Mouse (Mus musculus) embryonic fibroblast, embryonic 13.5 days (primary cell): Measurements from ENCODE around the gene Pla2r1.

Experiments used
- CTCF ChIP-seq: IDR thresholded peaks from 2 replicates; pipeline ENCODE4 v1.5.1; 2011; ENCODE audit warnings: mild to moderate bottlenecking, control low read depth, low read length, moderate library complexity, borderline replicate concordance; ENCODE audit not compliant: insufficient read depth
- POLR2A ChIP-seq: IDR thresholded peaks from 2 replicates; pipeline ENCODE4 v1.6.1; 2011; ENCODE audit warnings: low read depth, mild to moderate bottlenecking, control low read depth, low read length, moderate library complexity

DNA sequence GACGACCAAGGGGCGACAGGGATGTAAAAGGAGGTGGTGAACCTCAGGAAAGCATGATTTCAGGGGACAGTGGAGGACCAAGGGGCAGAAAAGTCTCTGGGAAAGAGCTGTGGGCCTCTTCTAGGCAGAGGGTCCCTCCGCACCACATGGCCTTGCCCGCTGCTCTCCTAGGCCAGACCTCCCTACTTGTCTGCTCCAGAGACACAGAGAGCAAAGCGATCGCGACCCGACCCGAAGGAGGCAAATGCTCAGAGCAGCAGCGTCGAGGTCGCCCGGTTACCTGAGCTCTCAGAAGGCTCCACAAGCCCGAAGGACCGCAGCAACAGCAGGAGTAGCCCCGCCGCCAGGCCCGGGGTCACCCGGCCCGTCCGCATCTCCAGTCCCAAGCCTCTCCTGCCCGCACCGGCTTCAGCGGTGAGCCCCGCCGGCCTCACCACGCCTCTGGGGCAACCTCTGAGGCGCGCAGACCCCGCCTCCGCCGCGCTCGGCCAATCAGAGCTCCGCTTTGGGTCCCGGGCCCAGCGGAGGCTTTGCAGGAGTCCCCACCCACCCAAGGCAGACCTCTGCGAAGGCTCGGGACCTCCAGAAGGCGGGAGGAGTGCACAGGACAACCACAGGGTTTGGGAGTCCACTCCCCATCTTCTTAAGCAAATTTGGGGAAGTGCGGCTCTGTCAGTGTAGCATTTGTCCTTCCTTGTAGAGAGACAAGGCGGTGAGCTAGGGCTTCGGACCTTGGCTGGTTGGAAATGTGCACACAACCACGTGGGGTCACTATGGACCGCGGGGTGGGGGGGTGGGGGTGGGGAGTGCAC is 170.0 kb downstream of the Pla2r1 start, which contains the start of gene Ly75:
- TF ChIP-seq CTCF (no peak), POLR2A (peak; percentile 63)
